Mouse (Mus musculus): ENCODE data around the gene Milr1.
"Not testable (repeated sequence)": the region's sequence is repeated elsewhere in the genome, so short reads cannot be mapped to it uniquely, and the experiment has no call there.

Milr1 gene

GRCm38 (mm10) chr11:106751039-106752018, at the start of gene Milr1:
Milr1 (plus strand) TSS chr11:106751226.
- no peak for DNase-seq (ENCODE audit: low spot score in 2 of 2)

- DNase-seq (ENCODE audit: low spot score in 2 of 2), result no peak
These were observed 49.4 kb upstream of the Milr1 start for GRCm38 (mm10) chr11:106701589-106701988.

GRCm38 (mm10) chr11:106702584-106702983, 48.4 kb upstream of the Milr1 start:
- DNase-seq (ENCODE audit: low spot score in 2 of 2), result no peak

- no peak for DNase-seq (ENCODE audit: low spot score in 2 of 2)
These were observed 47.1 kb upstream of the Milr1 start for GRCm38 (mm10) chr11:106703931-106704330.

- no peak for DNase-seq (ENCODE audit: low spot score in 2 of 2)
These were observed 46.5 kb upstream of the Milr1 start for GRCm38 (mm10) chr11:106704399-106705111.

GRCm38 (mm10) chr11:106706212-106706611, 44.8 kb upstream of the Milr1 start:
- no peak for DNase-seq (ENCODE audit: low spot score in 2 of 2)

GRCm38 (mm10) chr11:106707085-106707484, 43.9 kb upstream of the Milr1 start:
- no peak for DNase-seq (ENCODE audit: low spot score in 2 of 2)

- no peak for DNase-seq (ENCODE audit: low spot score in 2 of 2)
These were observed 43.2 kb upstream of the Milr1 start for GRCm38 (mm10) chr11:106707866-106708265.

- DNase-seq (ENCODE audit: low spot score in 2 of 2), result no peak
These were observed 41.6 kb upstream of the Milr1 start for GRCm38 (mm10) chr11:106709227-106709985.

- DNase-seq (ENCODE audit: low spot score in 2 of 2), result no peak
These were observed 40.2 kb upstream of the Milr1 start for GRCm38 (mm10) chr11:106710789-106711188.

GRCm38 (mm10) chr11:106715066-106715465, 36.0 kb upstream of the Milr1 start:
- DNase-seq (ENCODE audit: low spot score in 2 of 2), result no peak

GRCm38 (mm10) chr11:106716568-106716967, 34.5 kb upstream of the Milr1 start:
- no peak for DNase-seq (ENCODE audit: low spot score in 2 of 2)

- DNase-seq (ENCODE audit: low spot score in 2 of 2), result no peak
These were observed 30.6 kb upstream of the Milr1 start for GRCm38 (mm10) chr11:106720379-106720778.

GRCm38 (mm10) chr11:106722831-106723361, 28.1 kb upstream of the Milr1 start:
- DNase-seq (ENCODE audit: low spot score in 2 of 2), result no peak

- no peak for DNase-seq (ENCODE audit: low spot score in 2 of 2)
These were observed 27.4 kb upstream of the Milr1 start for GRCm38 (mm10) chr11:106723611-106724125.

GRCm38 (mm10) chr11:106724176-106724915, 26.7 kb upstream of the Milr1 start:
- DNase-seq (ENCODE audit: low spot score in 2 of 2), result no peak

- DNase-seq (ENCODE audit: low spot score in 2 of 2), result not testable (repeated sequence)
These were observed 26.1 kb upstream of the Milr1 start for GRCm38 (mm10) chr11:106724916-106725235.

GRCm38 (mm10) chr11:106727967-106728366, 23.1 kb upstream of the Milr1 start:
- no peak for DNase-seq (ENCODE audit: low spot score in 2 of 2)

GRCm38 (mm10) chr11:106728402-106729366, 22.3 kb upstream of the Milr1 start:
- no peak for DNase-seq (ENCODE audit: low spot score in 2 of 2)

- DNase-seq (ENCODE audit: low spot score in 2 of 2), result no peak
These were observed 21.4 kb upstream of the Milr1 start for GRCm38 (mm10) chr11:106729656-106730055.
